Mouse (Mus musculus): ENCODE results near the gene Tmem178.

The Tmem178 gene

GRCm38 (mm10) chr17:80997226-80997625 is 52.8 kb downstream of the Tmem178 start:
- DNase-seq (ENCODE audit: low spot score in 2 of 2), result no peak

DNA sequence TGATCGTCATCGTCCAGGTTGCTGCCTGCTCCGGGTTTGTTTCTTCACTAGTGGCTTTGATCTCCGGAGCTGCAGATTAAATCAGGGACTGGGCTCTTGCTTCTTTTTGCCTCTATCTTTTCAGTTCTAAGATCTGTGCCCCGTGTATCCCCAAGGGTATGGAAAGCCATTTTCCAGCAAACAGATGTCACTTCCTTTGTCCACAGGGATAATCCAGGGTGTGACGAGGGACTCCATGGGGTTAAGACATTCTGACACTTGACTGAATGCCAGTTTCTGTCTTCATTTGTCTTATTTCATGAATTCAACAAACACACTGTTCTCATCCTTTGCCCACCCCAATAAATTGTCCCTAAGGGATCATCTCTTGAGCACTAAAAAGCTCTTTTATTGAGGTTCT is 54.5 kb downstream of the Tmem178 start:
- no peak for DNase-seq (ENCODE audit: low spot score in 2 of 2)

DNA sequence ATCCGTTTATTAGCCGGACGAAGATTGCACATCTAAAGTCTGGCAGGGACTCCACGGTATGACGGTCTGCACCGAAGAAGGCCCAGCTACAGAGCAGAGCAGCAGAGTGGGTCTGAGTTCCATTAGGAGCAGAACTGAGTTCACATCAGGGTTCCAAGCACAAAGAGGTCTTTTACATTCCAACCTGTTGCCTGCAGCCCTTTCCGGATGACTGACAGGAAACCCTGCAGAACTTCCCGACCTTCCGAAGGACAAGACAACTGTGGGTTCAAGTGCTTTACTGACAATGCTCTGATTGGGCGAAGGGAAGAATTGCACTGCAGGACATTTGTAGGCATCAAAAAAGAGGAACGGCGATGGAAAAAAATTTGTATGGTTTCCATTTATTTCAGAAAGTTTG is 56.6 kb downstream of the Tmem178 start:
- DNase-seq (ENCODE audit: low spot score in 2 of 2), result no peak

- no peak for DNase-seq (ENCODE audit: low spot score in 2 of 2)
Observed at GRCm38 (mm10) chr17:81001647-81002046, 57.2 kb downstream of the Tmem178 start.

DNA sequence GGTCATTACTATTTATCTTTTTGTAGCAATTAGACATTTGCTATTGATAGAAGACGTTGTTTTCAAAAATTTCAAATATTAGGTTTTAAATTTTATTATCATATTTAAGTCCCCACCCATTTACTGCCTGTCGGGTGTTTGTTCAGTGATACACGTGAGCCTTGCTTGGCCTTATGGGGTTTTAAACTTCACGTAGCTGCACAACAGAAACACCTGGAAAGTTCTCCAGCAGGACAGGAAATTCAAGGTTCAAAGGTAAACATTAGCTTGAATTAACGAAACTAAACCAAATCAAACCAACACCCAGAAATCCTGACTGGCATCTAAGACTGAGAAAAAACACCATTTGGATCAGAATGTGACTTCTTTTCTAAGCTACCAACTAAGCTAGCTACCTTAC is 57.7 kb downstream of the Tmem178 start:
- no peak for DNase-seq (ENCODE audit: low spot score in 2 of 2)

DNA sequence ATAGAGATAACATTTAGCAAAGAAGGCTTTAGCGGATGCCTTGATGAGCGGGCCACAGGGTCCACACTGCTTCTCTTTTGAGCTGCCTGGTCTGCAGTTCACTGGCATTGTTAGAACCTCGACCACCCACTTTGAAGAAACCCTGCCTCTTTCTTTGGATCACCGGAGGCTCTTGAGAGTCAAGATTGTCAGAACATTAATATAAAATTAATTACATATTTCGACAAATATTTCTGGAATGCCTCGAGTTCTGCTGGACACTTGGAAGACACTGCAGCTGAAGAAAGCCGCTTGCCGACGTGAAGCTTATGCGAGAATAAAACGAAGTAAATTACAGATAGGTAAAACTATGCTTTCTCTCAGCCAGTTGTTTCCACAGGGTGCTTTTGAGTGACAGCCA is 60.0 kb downstream of the Tmem178 start:
- DNase-seq (ENCODE audit: low spot score in 2 of 2), result no peak

GRCm38 (mm10) chr17:81005292-81005691 is 60.9 kb downstream of the Tmem178 start:
- no peak for DNase-seq (ENCODE audit: low spot score in 2 of 2)

DNA sequence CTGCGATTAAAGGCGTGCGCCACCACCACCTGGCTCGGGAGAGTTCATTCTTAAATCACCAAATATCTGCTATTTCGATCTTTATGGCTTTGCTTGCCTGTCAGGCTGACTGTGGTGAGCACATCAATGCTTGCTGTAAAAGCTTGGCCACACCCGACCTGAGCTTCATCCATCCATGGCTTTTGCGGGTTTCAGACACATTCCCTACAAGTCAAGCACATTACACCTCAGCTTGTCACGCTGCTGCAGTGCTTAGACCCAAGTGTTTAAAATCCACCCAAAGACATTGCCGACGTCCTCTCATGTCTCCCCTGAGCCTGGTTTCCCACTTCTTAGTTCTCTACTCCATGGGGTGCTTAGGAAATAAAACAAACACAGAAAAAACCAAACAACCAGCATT is 64.7 kb downstream of the Tmem178 start:
- DNase-seq (ENCODE audit: low spot score in 2 of 2), result no peak

DNA sequence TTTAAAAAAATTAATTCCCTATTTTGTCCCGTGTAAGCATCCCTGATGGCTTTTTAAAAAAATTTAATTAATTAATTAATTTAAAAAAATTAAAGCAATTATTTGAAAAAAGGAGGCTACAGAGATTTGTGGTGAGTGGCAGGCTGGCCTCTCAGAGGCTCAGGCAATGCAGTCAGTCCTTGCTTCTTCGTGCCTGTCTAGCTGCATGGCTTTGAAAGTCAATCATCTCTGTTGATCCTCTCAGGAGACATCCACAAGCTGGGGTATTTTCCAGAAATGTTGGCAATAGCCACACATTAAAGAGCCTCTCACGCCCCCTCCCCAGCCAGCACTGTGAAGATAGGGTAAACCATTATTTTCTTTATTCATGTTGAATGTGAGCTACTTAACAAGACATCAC is 65.8 kb downstream of the Tmem178 start:
- DNase-seq (ENCODE audit: low spot score in 2 of 2), result no peak

GRCm38 (mm10) chr17:81010844-81011685 is 66.6 kb downstream of the Tmem178 start:
- peak in 1 of 2 experiments; percentile 44 for DNase-seq (ENCODE audit: low spot score in 2 of 2)

DNA sequence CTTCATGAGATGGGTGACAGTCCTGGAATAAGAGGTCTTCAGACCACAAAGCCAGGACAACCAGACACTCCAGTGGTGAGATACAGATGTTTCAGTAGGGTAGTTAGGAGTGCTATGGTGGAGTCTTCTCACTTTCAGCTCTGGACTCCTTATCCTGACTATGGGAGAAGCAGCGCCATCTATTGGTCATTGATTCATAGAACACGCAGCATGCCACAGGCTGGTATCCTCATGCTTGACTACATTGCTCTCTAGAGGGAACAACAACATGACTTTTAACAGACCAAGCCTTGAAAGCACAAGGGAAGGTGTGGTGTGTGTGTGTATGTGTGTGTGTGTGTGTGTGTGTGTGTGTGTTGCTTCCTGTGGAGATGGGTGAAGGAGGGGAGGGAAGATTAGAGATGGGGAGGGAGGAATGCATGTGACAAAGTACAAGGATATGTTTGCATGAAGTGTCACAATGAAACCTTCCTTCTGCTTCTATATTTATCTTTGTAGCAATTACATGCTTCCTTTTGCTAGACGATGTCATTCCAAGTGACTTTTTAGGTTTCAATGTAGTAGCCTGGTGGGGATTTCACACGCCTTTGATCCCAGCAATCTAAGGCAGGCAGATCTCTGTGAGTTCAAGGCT is 71.5 kb downstream of the Tmem178 start:
- DNase-seq (ENCODE audit: low spot score in 2 of 2), result peak in 1 of 2 experiments; percentile 67

DNA sequence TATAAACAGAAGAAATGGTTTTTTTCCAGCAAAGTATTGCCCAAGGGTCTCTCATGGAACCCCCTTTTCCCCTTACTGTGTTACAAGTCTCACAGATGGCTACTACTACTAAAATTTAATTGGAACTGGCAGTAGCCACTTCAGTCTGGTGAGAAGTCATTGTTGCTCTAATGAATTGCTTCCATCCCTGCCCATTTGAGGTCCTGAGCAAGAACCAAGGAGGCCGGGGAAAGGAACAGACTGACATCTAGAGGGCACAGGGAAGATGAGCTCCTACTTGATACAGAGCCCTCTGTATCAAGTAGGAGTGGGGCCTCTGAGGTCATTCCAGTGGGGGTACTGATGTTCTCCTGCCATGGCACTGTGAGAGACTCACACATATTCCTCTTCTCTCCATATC is 72.7 kb downstream of the Tmem178 start:
- DNase-seq (ENCODE audit: low spot score in 2 of 2), result no peak

DNA sequence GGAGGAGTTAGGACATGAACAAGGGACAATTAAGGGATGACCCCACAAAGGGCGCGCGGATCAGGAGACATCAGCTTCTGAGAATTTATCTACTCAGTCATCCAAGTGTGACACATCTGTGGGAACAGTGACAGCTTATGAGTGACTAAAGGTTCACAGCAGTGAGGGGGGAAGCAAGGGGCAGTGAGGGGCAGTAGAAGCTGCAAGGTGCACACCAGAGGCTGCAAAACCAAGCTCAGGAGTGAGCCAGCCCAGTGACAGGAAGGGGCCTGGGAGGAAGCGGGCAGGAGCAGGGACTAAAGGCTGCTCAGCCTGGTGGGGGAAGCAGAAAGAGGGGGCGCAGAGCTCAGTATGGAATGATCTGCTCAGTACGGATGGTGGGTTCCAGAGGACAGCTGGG is 82.9 kb downstream of the Tmem178 start:
- DNase-seq (ENCODE audit: low spot score in 2 of 2), result no peak

GRCm38 (mm10) chr17:81031830-81032442 is 87.5 kb downstream of the Tmem178 start:
- no peak for DNase-seq (ENCODE audit: low spot score in 2 of 2)

DNA sequence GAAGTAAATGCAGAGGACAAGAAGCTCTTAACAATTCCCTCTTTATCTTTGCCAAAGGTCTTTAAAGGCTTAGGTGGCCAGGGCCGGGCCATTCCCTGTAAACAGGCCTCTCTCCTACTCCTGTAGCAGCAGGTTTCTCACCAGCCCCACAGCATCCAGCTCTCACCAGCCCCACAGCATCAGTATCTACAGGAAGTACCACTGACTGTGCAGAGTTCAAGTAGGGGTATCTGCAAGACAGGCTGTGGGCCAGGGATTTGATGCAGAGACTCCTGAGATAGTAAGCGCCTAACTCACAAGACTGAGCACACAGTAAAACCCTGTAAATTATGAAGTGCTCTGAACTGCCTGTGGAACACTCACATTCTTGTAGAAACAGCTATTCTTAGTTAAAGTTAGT is 88.5 kb downstream of the Tmem178 start:
- DNase-seq (ENCODE audit: low spot score in 2 of 2), result no peak

GRCm38 (mm10) chr17:81035354-81035753 is 90.9 kb downstream of the Tmem178 start:
- no peak for DNase-seq (ENCODE audit: low spot score in 2 of 2)

DNA sequence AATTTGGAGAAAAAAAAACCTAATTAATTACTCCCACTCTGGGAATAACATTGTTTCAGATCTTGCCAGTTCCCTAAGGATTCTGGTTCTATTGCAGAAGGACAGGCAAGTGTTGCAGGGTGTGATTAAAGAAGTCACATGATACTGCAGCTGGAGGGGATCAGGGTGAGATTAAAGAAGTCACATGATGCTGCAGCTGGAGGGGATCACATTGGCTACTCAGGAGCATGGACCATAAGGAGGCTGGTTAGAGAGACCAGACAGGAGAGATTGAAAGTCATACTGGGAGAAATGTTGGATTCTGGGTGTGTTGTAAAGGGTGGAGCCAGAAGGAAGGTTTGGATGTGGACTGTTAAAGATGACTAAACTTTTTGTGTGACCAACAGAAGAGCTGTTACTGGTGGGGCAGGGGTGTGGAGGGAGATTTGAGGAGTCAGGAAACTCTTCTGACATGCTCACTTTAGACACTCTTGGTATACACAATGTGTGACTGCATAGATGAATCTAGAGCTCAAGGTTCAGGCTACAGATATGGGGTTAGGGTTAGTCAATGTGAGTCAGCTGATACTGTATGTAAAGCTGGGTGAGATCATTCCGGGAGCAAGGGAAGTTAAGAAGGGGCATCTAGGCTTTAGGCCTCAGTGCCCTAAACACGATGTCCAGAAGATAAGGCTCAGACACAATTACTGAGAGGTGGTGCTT is 94.4 kb downstream of the Tmem178 start:
- no peak for DNase-seq (ENCODE audit: low spot score in 2 of 2)

GRCm38 (mm10) chr17:81041662-81042061 is 97.2 kb downstream of the Tmem178 start:
- no peak for DNase-seq (ENCODE audit: low spot score in 2 of 2)

DNA sequence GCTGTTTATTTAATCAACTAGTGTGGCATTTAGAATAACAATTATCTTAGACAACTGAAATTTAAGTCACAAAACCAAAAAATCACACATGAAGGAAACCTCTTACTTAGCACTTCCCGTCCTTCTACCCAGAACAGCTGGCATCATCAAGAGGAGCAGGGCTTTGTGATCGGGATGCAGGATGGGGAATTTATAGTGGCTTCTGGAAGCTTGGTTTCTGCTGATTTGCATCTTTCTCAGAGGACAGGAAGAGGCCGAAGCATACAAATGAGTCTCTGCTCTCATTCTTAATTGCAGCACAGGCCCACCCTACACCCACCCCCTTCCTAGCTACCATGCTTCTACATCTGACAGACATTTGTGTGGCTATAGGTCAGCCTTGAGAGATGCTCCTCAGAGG is 99.9 kb downstream of the Tmem178 start:
- no peak for DNase-seq (ENCODE audit: low spot score in 2 of 2)

GRCm38 (mm10) chr17:81045115-81045514 is 100.7 kb downstream of the Tmem178 start:
- DNase-seq (ENCODE audit: low spot score in 2 of 2), result no peak

- peak in 1 of 2 experiments; percentile 64 for DNase-seq (ENCODE audit: low spot score in 2 of 2)
Observed at GRCm38 (mm10) chr17:81045525-81046150, 101.2 kb downstream of the Tmem178 start.

Measured in left cerebral cortex, adult 9 months (tissue).